8 mouse cellular contexts compared by ENCODE assay signal in the genomic region with DNA sequence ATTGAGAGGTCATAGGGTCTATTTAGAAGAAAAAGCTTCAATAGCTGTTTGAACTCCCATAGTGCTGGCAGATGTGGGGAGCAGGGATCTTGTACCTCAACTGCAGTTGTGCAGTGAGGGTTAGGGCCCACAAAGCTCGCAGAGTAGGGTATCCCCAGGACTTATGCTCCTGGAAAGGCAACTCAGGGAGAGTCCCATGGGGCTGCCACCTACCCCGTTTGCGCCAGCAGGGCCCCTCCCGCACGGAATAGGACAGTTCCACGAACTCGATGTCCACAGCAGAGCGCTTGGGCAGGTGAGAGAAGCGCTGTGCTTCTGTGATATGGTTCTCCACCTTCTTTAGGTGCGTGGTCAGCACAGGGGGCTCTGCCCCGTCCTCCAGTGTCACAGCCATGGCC. TPM values are rescaled to one million over a fixed set of nuclear protein-coding genes. Genes with fewer than 3 reads are reported as not detected.
DNase-seq lines count a peak whose midpoint lies in the region; ATAC-seq and TF ChIP-seq lines count a peak whose summit lies in the region.

No protein-coding gene starts in this region.

- H3K9ac ChIP-seq in embryonic facial prominence, embryonic 14.5 days (ENCODE audit: low read depth, low read length): peak overlapping the region; percentile 74
- H3K9ac ChIP-seq in neural tube, embryonic 14.5 days (replicated peaks; ENCODE audit: low read depth, low read length): peak overlapping the region; percentile 77

- peaks cover 34% of the 10 kb centered on the region for H3K27me3 ChIP-seq in embryonic facial prominence, embryonic 14.5 days (replicated peaks; ENCODE audit: control insufficient read depth, insufficient read depth, low read length)
- H3K27me3 ChIP-seq in limb, embryonic 10.5 days (ENCODE audit: low read depth, poor library complexity, severe bottlenecking): peaks cover 54% of the 10 kb centered on the region
- no peaks in the 10 kb centered on the region for H3K27me3 ChIP-seq in neural tube, embryonic 14.5 days (ENCODE audit: control insufficient read depth, insufficient read depth, low read length)

- no peak for TF ChIP-seq CTCF in left cerebral cortex, adult 2 months (IDR thresholded peaks at IDR 0.05)

- intact Hi-C loops in left cerebral cortex, adult 2 months (cut with DNase I): loop anchor here (1.0 kb wide), 1 partner anchor 53 kb away; a partner anchor contains a TSS

- peaks cover 11% of the 10 kb centered on the region; the same call in 1 of the 2 replicates for H3K4me1 ChIP-seq in embryonic facial prominence, embryonic 14.5 days (ENCODE audit: control insufficient read depth, insufficient read depth, low read length)
- peaks cover 26% of the 10 kb centered on the region for H3K4me1 ChIP-seq in limb, embryonic 10.5 days
- H3K4me1 ChIP-seq in neural tube, embryonic 14.5 days (ENCODE audit: control insufficient read depth, insufficient read depth, low read length): peaks cover 19% of the 10 kb centered on the region

- H3K36me3 ChIP-seq in embryonic facial prominence, embryonic 14.5 days (ENCODE audit: control insufficient read depth, insufficient read depth, low read length): peaks cover 15% of the 10 kb centered on the region; the same call in 1 of the 2 replicates
- peaks cover 22% of the 10 kb centered on the region for H3K36me3 ChIP-seq in limb, embryonic 10.5 days
- H3K36me3 ChIP-seq in neural tube, embryonic 14.5 days (ENCODE audit: control insufficient read depth, insufficient read depth, low read length): 0 out of 2 replicates have a peak, but pooled peaks cover 6% of the 10 kb centered on the region

- peak overlapping the region; percentile 80 for H3K4me2 ChIP-seq in embryonic facial prominence, embryonic 14.5 days (ENCODE audit: low read depth, low read length)
- peak overlapping the region; percentile 95 for H3K4me2 ChIP-seq in neural tube, embryonic 14.5 days (ENCODE audit: low read depth, low read length)

- no peaks in the 10 kb centered on the region for H3K9me3 ChIP-seq in embryonic facial prominence, embryonic 14.5 days (ENCODE audit: control insufficient read depth, low read length)
- no peaks in the 10 kb centered on the region for H3K9me3 ChIP-seq in limb, embryonic 10.5 days (replicated peaks)
- no peaks in the 10 kb centered on the region for H3K9me3 ChIP-seq in neural tube, embryonic 14.5 days (ENCODE audit: control insufficient read depth, low read length)

- WGBS in embryonic facial prominence, embryonic 14.5 days: 8% methylated on average over 8 of the region's 11 CpGs
- 6% methylated on average over 11 of the region's 11 CpGs for WGBS in limb, embryonic 10.5 days
- WGBS in neural tube, embryonic 14.5 days: 3% methylated on average over 11 of the region's 11 CpGs

- DNase-seq in left cerebral cortex, adult 2 months (ENCODE audit: extremely low spot score in 1 of 2, low spot score in 2 of 2): no peak
- no peak for DNase-seq in left cerebral cortex, adult 9 months (ENCODE audit: low spot score in 2 of 2)
- no peak for DNase-seq in embryonic facial prominence, embryonic 14.5 days (ENCODE audit: low spot score)
- DNase-seq in limb, embryonic 10.5 days (ENCODE audit: low spot score): no peak
- no peak for DNase-seq in kidney, adult 8-10 months
- no peak for DNase-seq in right cerebral cortex, postnatal 10 days (ENCODE audit: low spot score in 2 of 2)

- no peak for ATAC-seq in embryonic facial prominence, embryonic 14.5 days (ENCODE audit: low read depth)
- no peak; the same call in 1 of the 2 replicates for ATAC-seq in neural tube, embryonic 14.5 days (ENCODE audit: low read depth)
- no peak for ATAC-seq in CD4-positive, CD25-positive, alpha-beta regulatory T cell, adult 4 months

- peak overlapping the region; percentile 90 for H3K4me3 ChIP-seq in left cerebral cortex, adult 2 months
- peak overlapping the region; percentile 55 for H3K4me3 ChIP-seq in embryonic facial prominence, embryonic 14.5 days (ENCODE audit: low read depth, low read length)
- H3K4me3 ChIP-seq in limb, embryonic 10.5 days: peak overlapping the region; percentile 69
- H3K4me3 ChIP-seq in neural tube, embryonic 14.5 days (ENCODE audit: low read depth, low read length): peak overlapping the region; percentile 71

- H3K27ac ChIP-seq in left cerebral cortex, adult 2 months: peak overlapping the region; percentile 88
- H3K27ac ChIP-seq in embryonic facial prominence, embryonic 14.5 days (replicated peaks; ENCODE audit: low read depth, low read length): no peak overlapping the region
- H3K27ac ChIP-seq in limb, embryonic 10.5 days: peak overlapping the region; percentile 80
- H3K27ac ChIP-seq in neural tube, embryonic 14.5 days (ENCODE audit: low read depth, low read length): peak overlapping the region; percentile 75

RNA-seq across cellular contexts. Expression of a gene that starts 1.4 kb away (rescaled TPM):
- total RNA-seq in left cerebral cortex, adult 2 months (2021): 10 to 100 TPM; 62.1 TPM
- polyA plus RNA-seq in embryonic facial prominence, embryonic 14.5 days (2014; fragmentation: Nextera tagmentation; extraction: Ambion mirVana): 4.5 and 5.1 TPM in 2 replicates
- polyA plus RNA-seq in limb, embryonic 10.5 days (2016; fragmentation: Nextera tagmentation; extraction: Ambion mirVana): 1.9 and 4.6 TPM in 2 replicates
- polyA plus RNA-seq in neural tube, embryonic 14.5 days (2014; fragmentation: Nextera tagmentation; extraction: Ambion mirVana): 21.4 and 25.0 TPM in 2 replicates
- polyA plus RNA-seq in CD4-positive, CD25-positive, alpha-beta regulatory T cell, adult 4 months (2017; shearing (Covaris generic)): not detected

RNA-seq across cellular contexts. Expression of a gene that starts 18.5 kb away (rescaled TPM):
- total RNA-seq in left cerebral cortex, adult 2 months (2021): 10 to 100 TPM; 28.9 to 29.3 TPM
- 15.6 and 18.7 TPM in 2 replicates for polyA plus RNA-seq in embryonic facial prominence, embryonic 14.5 days (2014; fragmentation: Nextera tagmentation; extraction: Ambion mirVana)
- 28.2 and 30.4 TPM in 2 replicates for polyA plus RNA-seq in limb, embryonic 10.5 days (2016; fragmentation: Nextera tagmentation; extraction: Ambion mirVana)
- 21.9 and 23.2 TPM in 2 replicates for polyA plus RNA-seq in neural tube, embryonic 14.5 days (2014; fragmentation: Nextera tagmentation; extraction: Ambion mirVana)
- polyA plus RNA-seq in CD4-positive, CD25-positive, alpha-beta regulatory T cell, adult 4 months (2017; shearing (Covaris generic)): 10 to 100 TPM; 20.0 to 23.4 TPM

RNA-seq across cellular contexts. Expression of a gene that starts 18.6 kb away (rescaled TPM):
- total RNA-seq in left cerebral cortex, adult 2 months (2021): 10 to 100 TPM in 1 of 2 experiments, 1 to 10 TPM in 1; 8.7 to 13.3 TPM
- 9.7 and 13.2 TPM in 2 replicates for polyA plus RNA-seq in embryonic facial prominence, embryonic 14.5 days (2014; fragmentation: Nextera tagmentation; extraction: Ambion mirVana)
- 2.1 and 3.3 TPM in 2 replicates for polyA plus RNA-seq in limb, embryonic 10.5 days (2016; fragmentation: Nextera tagmentation; extraction: Ambion mirVana)
- polyA plus RNA-seq in neural tube, embryonic 14.5 days (2014; fragmentation: Nextera tagmentation; extraction: Ambion mirVana): 3.7 and 4.5 TPM in 2 replicates
- polyA plus RNA-seq in CD4-positive, CD25-positive, alpha-beta regulatory T cell, adult 4 months (2017; shearing (Covaris generic)): 1 to 10 TPM; 3.7 to 7.3 TPM

RNA-seq across cellular contexts. Expression of a gene that starts 33.1 kb away (rescaled TPM):
- total RNA-seq in left cerebral cortex, adult 2 months (2021): 100 to 1,000 TPM; 190 to 222 TPM
- polyA plus RNA-seq in embryonic facial prominence, embryonic 14.5 days (2014; fragmentation: Nextera tagmentation; extraction: Ambion mirVana): 7.3 and 9.5 TPM in 2 replicates
- 6.9 and 9.9 TPM in 2 replicates for polyA plus RNA-seq in limb, embryonic 10.5 days (2016; fragmentation: Nextera tagmentation; extraction: Ambion mirVana)
- 19.0 and 21.9 TPM in 2 replicates for polyA plus RNA-seq in neural tube, embryonic 14.5 days (2014; fragmentation: Nextera tagmentation; extraction: Ambion mirVana)
- polyA plus RNA-seq in CD4-positive, CD25-positive, alpha-beta regulatory T cell, adult 4 months (2017; shearing (Covaris generic)): 1 to 10 TPM; 3.2 to 3.6 TPM

RNA-seq across cellular contexts. Expression of a gene that starts 35.7 kb away (rescaled TPM):
- total RNA-seq in left cerebral cortex, adult 2 months (2021): 1 to 10 TPM in 1 of 2 experiments, under 1 TPM in 1; 0.50 to 1.2 TPM
- polyA plus RNA-seq in embryonic facial prominence, embryonic 14.5 days (2014; fragmentation: Nextera tagmentation; extraction: Ambion mirVana): 0.12 and 0.15 TPM in 2 replicates
- polyA plus RNA-seq in limb, embryonic 10.5 days (2016; fragmentation: Nextera tagmentation; extraction: Ambion mirVana): 0.13 TPM in 1 of 2 replicates, not detected in the other
- polyA plus RNA-seq in neural tube, embryonic 14.5 days (2014; fragmentation: Nextera tagmentation; extraction: Ambion mirVana): 0.12 and 0.23 TPM in 2 replicates
- polyA plus RNA-seq in CD4-positive, CD25-positive, alpha-beta regulatory T cell, adult 4 months (2017; shearing (Covaris generic)): not detected
